17 mouse cellular contexts compared by ENCODE assay signal in the genomic region with DNA sequence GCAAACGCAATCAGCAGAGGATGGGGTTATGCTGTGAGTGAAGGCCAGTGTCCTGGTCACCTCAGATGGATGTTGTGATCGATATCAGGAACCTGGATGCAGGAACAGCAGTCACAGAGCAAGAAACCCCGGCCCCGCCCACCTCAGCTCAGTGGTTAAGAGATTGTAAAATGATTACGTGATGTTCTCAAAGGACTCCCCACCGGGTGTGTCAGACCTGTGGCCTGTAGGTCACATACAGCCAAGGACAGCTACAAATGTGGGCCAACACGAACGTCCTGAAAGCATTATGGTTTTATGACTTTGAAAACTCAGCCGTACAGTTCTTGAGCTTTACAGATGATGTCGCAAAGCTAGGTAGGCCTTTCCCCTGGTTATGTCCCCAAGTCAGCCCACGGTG.
"Had no signal": no experiment of that assay in that cellular context is flagged by ENCODE, and none has a peak within 500 bp of the region (broad histone marks: within the 10 kb centered on the region; RNA-seq: fewer than 3 reads in every experiment).

No protein-coding gene starts in this region.

- H3K27ac ChIP-seq: lung, embryonic 15.5 days; macrophage; midbrain, embryonic 13.5 days; midbrain, embryonic 15.5 days; neural tube, embryonic 12.5 days; stomach, embryonic 15.5 days; stomach, postnatal 0 days had no signal

- H3K4me3 ChIP-seq: lung, embryonic 15.5 days; megakaryocyte, embryonic 14.5 days; midbrain, embryonic 13.5 days; midbrain, embryonic 15.5 days; neural tube, embryonic 12.5 days; stomach, embryonic 15.5 days had no signal

- H3K4me2 ChIP-seq: lung, embryonic 15.5 days; midbrain, embryonic 11.5 days; midbrain, embryonic 13.5 days; midbrain, embryonic 15.5 days; neural tube, embryonic 12.5 days; stomach, embryonic 15.5 days had no signal

- H3K9ac ChIP-seq: lung, embryonic 15.5 days; midbrain, embryonic 13.5 days; midbrain, embryonic 15.5 days; neural tube, embryonic 12.5 days; stomach, embryonic 15.5 days had no signal

- H3K9me3 ChIP-seq: lung, embryonic 15.5 days; midbrain, embryonic 15.5 days; neural tube, embryonic 12.5 days; stomach, embryonic 15.5 days had no signal

- DNase-seq: lung, adult 2 months; lung, postnatal 14 days; lung, postnatal 36 days; right cerebral cortex, postnatal 14 days; thymus, adult 2 months; thymus, postnatal 25 days; thymus, postnatal 4 days had no signal

- H3K36me3 ChIP-seq: lung, embryonic 15.5 days; stomach, embryonic 15.5 days had no signal

- H3K27me3 ChIP-seq: lung, embryonic 15.5 days; megakaryocyte, embryonic 14.5 days; midbrain, embryonic 13.5 days; midbrain, embryonic 15.5 days; neural tube, embryonic 12.5 days; stomach, embryonic 15.5 days had no signal

- ATAC-seq: lung, postnatal 0 days; midbrain, embryonic 13.5 days; midbrain, embryonic 15.5 days had no signal
